Mouse (Mus musculus) testis, adult 2 months (tissue): ENCODE data around the gene Trim72.

ENCODE experiments used
- CTCF ChIP-seq: fragments of 200-500 bp; IDR thresholded peaks from 2 replicates; pipeline ENCODE4 v1.5.1; 2012; ENCODE audit warnings: low read depth, mild to moderate bottlenecking, inconsistent platforms, low read length, moderate library complexity; ENCODE audit not compliant: control insufficient read depth, insufficient read depth, insufficient replicate concordance
- POLR2A ChIP-seq: fragments of 200-500 bp; IDR thresholded peaks from 2 replicates; pipeline ENCODE4 v1.6.1; 2012; ENCODE audit warnings: low read depth, mild to moderate bottlenecking, inconsistent platforms, low read length, moderate library complexity; ENCODE audit not compliant: control insufficient read depth

- TF ChIP-seq CTCF = no peak
- no peak for TF ChIP-seq POLR2A
Measured at GRCm38 (mm10) chr7:128004150-128004486, 369 bp downstream of the Trim72 start.
